Mouse (Mus musculus) MEL (cell line): ENCODE measurements at regions not wholly inside any gene's neighbourhood (a gene's known extent, or its start where the extent isn't known, plus 50 kb on each side); places are given as distances from the start of the nearest gene placed in this dataset.

Source experiments
- DNase-seq: peaks from one replicate; pipeline ENCODE4 v3.0.0; 2011; ENCODE audit warnings: low read depth, low spot score
- H3K27ac ChIP-seq: 2 replicates; pipeline ENCODE4 v1.5.1; 2012; ENCODE audit warnings: low read depth, mild to moderate bottlenecking, control low read depth, low read length, moderate library complexity; ENCODE audit not compliant: control insufficient read depth
- H3K27me3 ChIP-seq, 2 experiments: fragments of 150-350 bp in 1 of 2; sonication (generic) in 1 of 2; 2 replicates each; pipeline ENCODE4 v1.6.1; 2012; ENCODE audit warnings: low read length in 2 of 2, mild to moderate bottlenecking in 2 of 2, improper control_type of control experiment in 1 of 2, moderate library complexity in 1 of 2; ENCODE audit not compliant: insufficient read depth in 2 of 2, control insufficient read depth in 1 of 2
- H3K36me3 ChIP-seq, 2 experiments: 2 replicates each; pipeline ENCODE4 v1.6.1; 2012 to 2014; ENCODE audit warnings: low read length in 2 of 2, improper control_type of control experiment in 1 of 2, inconsistent platforms in 1 of 2, mild to moderate bottlenecking in 1 of 2; ENCODE audit not compliant: insufficient read depth in 2 of 2, control insufficient read depth in 1 of 2
- H3K4me1 ChIP-seq, 2 experiments: fragments of 150-350 bp in 1 of 2; sonication (generic) in 1 of 2; 2 replicates each; pipeline ENCODE4 v1.6.1; 2012; ENCODE audit warnings: low read length in 2 of 2, improper control_type of control experiment in 1 of 2, mild to moderate bottlenecking in 1 of 2; ENCODE audit not compliant: insufficient read depth in 2 of 2, control insufficient read depth in 1 of 2
- H3K4me3 ChIP-seq, 2 experiments: fragments of 150-350 bp in 1 of 2; sonication (generic) in 1 of 2; 2 replicates each; pipeline ENCODE4 v1.5.1; 2012; ENCODE audit warnings: low read depth in 2 of 2, low read length in 2 of 2, mild to moderate bottlenecking in 2 of 2, moderate library complexity in 2 of 2, control low read depth in 1 of 2, improper control_type of control experiment in 1 of 2; ENCODE audit not compliant: control insufficient read depth in 1 of 2, insufficient read depth in 1 of 2
- H3K79me2 ChIP-seq: 2 replicates; pipeline ENCODE4 v1.6.1; 2012; ENCODE audit warnings: mild to moderate bottlenecking, low read length, moderate library complexity; ENCODE audit not compliant: control insufficient read depth, poor library complexity, insufficient read depth
- H3K9ac ChIP-seq: 2 replicates; pipeline ENCODE4 v1.6.1; 2012; ENCODE audit warnings: low read depth, mild to moderate bottlenecking, control low read depth, low read length, moderate library complexity; ENCODE audit not compliant: control insufficient read depth, poor library complexity, severe bottlenecking
- H3K9me3 ChIP-seq: fragments of 150-350 bp; sonication (generic); replicated peaks from 2 replicates; pipeline ENCODE4 v1.6.1; 2012; ENCODE audit warnings: mild to moderate bottlenecking, low read length, improper control_type of control experiment, moderate library complexity; ENCODE audit not compliant: insufficient read depth
- CHD2 ChIP-seq: IDR thresholded peaks from 2 replicates; pipeline ENCODE4 v1.6.1; 2011; ENCODE audit warnings: low read length, improper control_type of control experiment
- CTCF ChIP-seq, 3 experiments: IDR thresholded peaks in 2 of 3; conservative IDR thresholded peaks in 1 of 3; 2 replicates each; pipeline ENCODE4 v1.5.1; 2011 to 2012; ENCODE audit warnings: low read length in 3 of 3, low read depth in 2 of 3, mild to moderate bottlenecking in 2 of 3, improper control_type of control experiment in 1 of 3, inconsistent platforms in 1 of 3, mixed read lengths in 1 of 3, moderate library complexity in 1 of 3; ENCODE audit not compliant: control insufficient read depth in 1 of 3, insufficient read depth in 1 of 3, poor library complexity in 1 of 3, severe bottlenecking in 1 of 3
- ELF1 ChIP-seq: IDR thresholded peaks from 2 replicates; pipeline ENCODE4 v1.6.1; 2014; ENCODE audit warnings: low read depth, mild to moderate bottlenecking, inconsistent platforms, low read length, improper control_type of control experiment, moderate library complexity
- EP300 ChIP-seq, 2 experiments: IDR thresholded peaks; 2 replicates each; pipeline ENCODE4 v1.6.1; 2011; ENCODE audit warnings: improper control_type of control experiment in 2 of 2, low read length in 2 of 2, low read depth in 1 of 2, mild to moderate bottlenecking in 1 of 2
- ETS1 ChIP-seq: IDR thresholded peaks from 2 replicates; pipeline ENCODE4 v1.6.1; 2012; ENCODE audit warnings: low read depth, mild to moderate bottlenecking, inconsistent platforms, low read length, improper control_type of control experiment, moderate library complexity
- GATA1 ChIP-seq: IDR thresholded peaks from 2 replicates; pipeline ENCODE4 v1.6.1; 2011; ENCODE audit warnings: low read depth, low read length, improper control_type of control experiment
- HCFC1 ChIP-seq: IDR thresholded peaks from 2 replicates; pipeline ENCODE4 v1.6.1; 2012; ENCODE audit warnings: low read depth, mild to moderate bottlenecking, inconsistent platforms, low read length, improper control_type of control experiment, moderate library complexity
- JUND ChIP-seq: IDR thresholded peaks from 2 replicates; pipeline ENCODE4 v1.6.1; 2011; ENCODE audit warnings: low read depth, mild to moderate bottlenecking, improper control_type of control experiment, low read length
- MAX ChIP-seq: IDR thresholded peaks from 2 replicates; pipeline ENCODE4 v1.6.1; 2011; ENCODE audit warnings: low read length, improper control_type of control experiment
- MAZ ChIP-seq: IDR thresholded peaks from 2 replicates; pipeline ENCODE4 v1.6.1; 2012; ENCODE audit warnings: low read depth, mild to moderate bottlenecking, inconsistent platforms, low read length, improper control_type of control experiment
- MXI1 ChIP-seq: IDR thresholded peaks from 2 replicates; pipeline ENCODE4 v1.6.1; 2011; ENCODE audit warnings: mild to moderate bottlenecking, low read depth, low read length, improper control_type of control experiment
- NELFE ChIP-seq: IDR thresholded peaks from 2 replicates; pipeline ENCODE4 v1.6.1; 2011; ENCODE audit warnings: low read depth, low read length, improper control_type of control experiment
- NRF1 ChIP-seq: IDR thresholded peaks from 2 replicates; pipeline ENCODE4 v1.6.1; 2014; ENCODE audit warnings: low read depth, mild to moderate bottlenecking, inconsistent platforms, low read length, improper control_type of control experiment, moderate library complexity; ENCODE audit not compliant: poor library complexity, insufficient read depth, severe bottlenecking
- RAD21 ChIP-seq: IDR thresholded peaks from 2 replicates; pipeline ENCODE4 v1.6.1; 2011; ENCODE audit warnings: mild to moderate bottlenecking, low read depth, low read length, improper control_type of control experiment
- TAL1 ChIP-seq: IDR thresholded peaks from 2 replicates; pipeline ENCODE4 v1.6.1; 2012; ENCODE audit warnings: mild to moderate bottlenecking, inconsistent platforms, low read length, moderate library complexity, mixed read lengths
- TBP ChIP-seq: IDR thresholded peaks from 2 replicates; pipeline ENCODE4 v1.8.0; 2011; ENCODE audit warnings: low read depth, low read length, improper control_type of control experiment
- TCF12 ChIP-seq: IDR thresholded peaks from 2 replicates; pipeline ENCODE4 v1.6.1; 2014; ENCODE audit warnings: low read depth, mild to moderate bottlenecking, inconsistent platforms, low read length, improper control_type of control experiment, moderate library complexity
- USF2 ChIP-seq, 2 experiments: IDR thresholded peaks; 2 replicates each; pipeline ENCODE4 v1.6.1; 2011 to 2012; ENCODE audit warnings: improper control_type of control experiment in 2 of 2, low read length in 2 of 2, borderline replicate concordance in 1 of 2, inconsistent platforms in 1 of 2, low read depth in 1 of 2, mild to moderate bottlenecking in 1 of 2; ENCODE audit not compliant: insufficient read depth in 1 of 2
- ZC3H11A ChIP-seq: IDR thresholded peaks from 2 replicates; pipeline ENCODE4 v1.6.1; 2012; ENCODE audit warnings: low read depth, mild to moderate bottlenecking, inconsistent platforms, low read length, improper control_type of control experiment
- ZMIZ1 ChIP-seq: IDR thresholded peaks from 2 replicates; pipeline ENCODE4 v1.6.1; 2012; ENCODE audit warnings: low read depth, mild to moderate bottlenecking, inconsistent platforms, low read length, improper control_type of control experiment, moderate library complexity
- ZNF384 ChIP-seq: IDR thresholded peaks from 2 replicates; pipeline ENCODE4 v1.6.1; 2012; ENCODE audit warnings: low read depth, mild to moderate bottlenecking, inconsistent platforms, low read length, improper control_type of control experiment

GRCm38 (mm10) chr11:79752717-79753480 lies 161.9 kb downstream of the Rab11fip4 start:
- no peak overlapping the region for H3K9ac ChIP-seq
- H3K79me2 ChIP-seq, result no peaks in the 10 kb centered on the region
- H3K27me3 ChIP-seq, result no peaks in the 10 kb centered on the region
- no peak for DNase-seq
- no peak for TF ChIP-seq EP300 (IDR thresholded peaks at IDR 0.05; ENCODE audit: low read depth in 1 of 2, low read length in 2 of 2)
- no peak for TF ChIP-seq ZC3H11A
- TF ChIP-seq MAX, result no peak
- no peak for TF ChIP-seq RAD21
- no peak for TF ChIP-seq ETS1
- TF ChIP-seq CTCF (IDR thresholded peaks at IDR 0.05 in 2 of 3, conservative IDR thresholded peaks at IDR 0.05 in 1 of 3; ENCODE audit: control insufficient read depth in 1 of 3, insufficient read depth in 1 of 3, low read depth in 2 of 3, low read length in 3 of 3, poor library complexity in 1 of 3, severe bottlenecking in 1 of 3), result no peak
- TF ChIP-seq, all 39 proteins: peak for 0
- no peaks in the 10 kb centered on the region; a peak in 1 of 4 replicates for H3K36me3 ChIP-seq
- H3K9me3 ChIP-seq, result no peaks in the 10 kb centered on the region
- peaks cover 0 to 6% of the 10 kb centered on the region in 2 experiments; a peak in 1 of 4 replicates for H3K4me1 ChIP-seq
- H3K27ac ChIP-seq, result no peak overlapping the region
- H3K4me3 ChIP-seq, result no peak overlapping the region

DNA sequence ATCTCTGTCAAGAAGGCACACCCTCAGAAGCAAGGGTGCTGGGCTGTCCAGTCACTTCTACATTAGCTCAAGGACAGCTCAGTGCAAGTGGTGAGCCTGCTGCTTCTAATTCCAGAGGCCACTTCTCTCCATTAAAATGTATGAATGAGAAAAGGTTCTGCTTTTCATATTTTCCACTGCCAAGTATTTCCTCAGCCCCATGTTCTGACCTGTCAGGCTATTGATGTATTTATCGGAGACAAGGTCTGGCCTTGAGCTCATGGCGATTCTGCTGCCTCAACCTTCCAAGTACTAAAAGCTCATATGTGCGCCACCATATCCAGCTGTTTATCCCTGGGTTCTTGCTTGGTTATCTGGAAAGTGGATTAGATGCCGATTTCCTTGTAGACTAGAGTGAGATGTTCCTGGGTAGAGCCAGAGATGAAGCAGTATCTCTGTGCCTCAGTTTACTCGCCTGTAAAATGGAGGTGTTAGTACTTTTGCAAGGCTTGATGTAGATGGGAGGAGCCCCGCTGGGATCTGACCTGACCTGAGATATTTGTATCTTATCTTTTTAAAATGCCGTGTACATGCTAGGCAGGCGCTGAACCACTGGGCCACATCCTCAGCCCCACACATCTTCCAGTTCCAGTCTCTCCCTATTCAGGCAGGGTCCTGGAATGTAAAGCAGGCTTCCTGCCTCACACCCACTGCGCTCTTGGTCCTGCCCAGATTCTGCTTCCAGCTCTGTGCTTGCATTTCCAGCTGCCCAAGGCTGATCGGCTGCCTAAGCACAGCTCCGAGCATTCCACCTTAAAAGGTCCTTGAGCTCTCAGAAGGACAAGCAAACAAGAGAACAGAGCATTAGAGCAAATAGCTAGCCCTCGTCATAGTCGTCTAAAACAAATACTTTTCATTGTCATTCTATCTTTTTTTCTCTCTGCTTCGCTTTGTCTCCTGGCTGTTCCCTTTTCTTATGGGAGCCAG lies 161.0 kb downstream of the Rab11fip4 start:
- Histone ChIP-seq H3K4me3 (no peak overlapping the region), H3K27ac (no peak overlapping the region), H3K9ac (no peak overlapping the region), H3K79me2 (no peaks in the 10 kb centered on the region), H3K9me3 (no peaks in the 10 kb centered on the region), H3K36me3 (no peaks in the 10 kb centered on the region; a peak in 1 of 4 replicates), H3K4me1 (peaks cover 0 to 6% of the 10 kb centered on the region in 2 experiments; a peak in 1 of 4 replicates), H3K27me3 (no peaks in the 10 kb centered on the region)
- DNase-seq, result no peak
- no peak for TF ChIP-seq ZNF384
- no peak for TF ChIP-seq ELF1
- no peak for TF ChIP-seq TAL1
- no peak for TF ChIP-seq TCF12
- no peak for TF ChIP-seq MXI1
- no peak for TF ChIP-seq HCFC1
- no peak for TF ChIP-seq GATA1
- no peak for TF ChIP-seq RAD21
- TF ChIP-seq CHD2, result no peak
- no peak for TF ChIP-seq TBP
- TF ChIP-seq EP300 (IDR thresholded peaks at IDR 0.05; ENCODE audit: low read depth in 1 of 2, low read length in 2 of 2), result no peak
- no peak for TF ChIP-seq MAZ
- TF ChIP-seq NELFE, result no peak
- TF ChIP-seq NRF1, result no peak
- TF ChIP-seq ZMIZ1, result no peak
- TF ChIP-seq JUND, result no peak
- TF ChIP-seq USF2 (IDR thresholded peaks at IDR 0.05; ENCODE audit: borderline replicate concordance in 1 of 2, insufficient read depth in 1 of 2, low read depth in 1 of 2, low read length in 2 of 2), result no peak
